Mouse (Mus musculus) erythroblast, embryonic 14.5 days (primary cell): ENCODE measurements around the gene Crk. TPM values are rescaled to one million over a fixed set of nuclear protein-coding genes. Genes with fewer than 3 reads are reported as not detected.

Experiments used
- H3K27me3 ChIP-seq: 2 replicates; pipeline ENCODE4 v1.6.1; 2012; ENCODE audit warnings: inconsistent platforms; ENCODE audit not compliant: control insufficient read depth
- H3K36me3 ChIP-seq: 2 replicates; pipeline ENCODE4 v1.6.1; 2012; ENCODE audit warnings: mild to moderate bottlenecking, inconsistent platforms; ENCODE audit not compliant: control insufficient read depth
- H3K4me1 ChIP-seq: 2 replicates; pipeline ENCODE4 v1.6.1; 2012; ENCODE audit warnings: inconsistent platforms; ENCODE audit not compliant: control insufficient read depth
- H3K4me3 ChIP-seq: replicated peaks from 2 replicates; pipeline ENCODE3; 2012; ENCODE audit warnings: moderate library complexity, mild to moderate bottlenecking, inconsistent platforms
- H3K9me3 ChIP-seq: 2 replicates; pipeline ENCODE4 v1.6.1; 2012; ENCODE audit warnings: low read length, inconsistent platforms, mixed read lengths; ENCODE audit not compliant: control insufficient read depth
- GATA1 ChIP-seq: IDR thresholded peaks from 2 replicates; pipeline ENCODE4 v1.6.1; 2012; ENCODE audit warnings: low read length, inconsistent platforms, mixed read lengths
- TAL1 ChIP-seq: IDR thresholded peaks from 3 replicates; pipeline ENCODE4 v1.6.1; 2012; ENCODE audit warnings: low read length, inconsistent platforms, mixed read lengths
- polyA plus RNA-seq: library from polyadenylated mRNA; stranded (reverse); fragments of >175 nt; gene quantifications from 2 replicates; pipeline ENCODE4 v1.2.3, GENCODE M21; 2012

The Crk gene
- polyA plus RNA-seq, 1 experiment: 6.6 TPM

- H3K4me1 ChIP-seq: peaks cover 73% of the 10 kb centered on the region
- H3K36me3 ChIP-seq: peaks cover 26% of the 10 kb centered on the region
- H3K4me3 ChIP-seq: peak overlapping the region; percentile 80
- H3K27me3 ChIP-seq: no peaks in the 10 kb centered on the region
- H3K9me3 ChIP-seq: no peaks in the 10 kb centered on the region
- TF ChIP-seq TAL1 (no peak), GATA1 (no peak)
Measured at GRCm38 (mm10) chr11:75654471-75655390, 24.3 kb upstream of the Crk start.

- Histone ChIP-seq H3K36me3 (peaks cover 38% of the 10 kb centered on the region), H3K4me3 (peak overlapping the region; percentile 80), H3K4me1 (peaks cover 65% of the 10 kb centered on the region), H3K9me3 (no peaks in the 10 kb centered on the region), H3K27me3 (no peaks in the 10 kb centered on the region)
- no peak for TF ChIP-seq GATA1
- TF ChIP-seq TAL1: no peak
Measured at GRCm38 (mm10) chr11:75655621-75656545, 23.2 kb upstream of the Crk start.

- Histone ChIP-seq H3K4me1 (peaks cover 55% of the 10 kb centered on the region), H3K27me3 (no peaks in the 10 kb centered on the region), H3K36me3 (peaks cover 48% of the 10 kb centered on the region), H3K9me3 (no peaks in the 10 kb centered on the region), H3K4me3 (peak overlapping the region; percentile 80)
- no peak for TF ChIP-seq TAL1
- TF ChIP-seq GATA1: no peak
Measured at GRCm38 (mm10) chr11:75656621-75657590, 22.2 kb upstream of the Crk start.

GRCm38 (mm10) chr11:75657841-75658240 lies 21.2 kb upstream of the Crk start:
- no peak for TF ChIP-seq GATA1
- no peak for TF ChIP-seq TAL1
- Histone ChIP-seq H3K36me3 (peaks cover 57% of the 10 kb centered on the region), H3K4me1 (peaks cover 46% of the 10 kb centered on the region), H3K4me3 (no peak overlapping the region), H3K9me3 (no peaks in the 10 kb centered on the region), H3K27me3 (no peaks in the 10 kb centered on the region)

GRCm38 (mm10) chr11:75658311-75658710 lies 20.7 kb upstream of the Crk start:
- Histone ChIP-seq H3K27me3 (no peaks in the 10 kb centered on the region), H3K9me3 (no peaks in the 10 kb centered on the region), H3K36me3 (peaks cover 60% of the 10 kb centered on the region), H3K4me1 (peaks cover 41% of the 10 kb centered on the region), H3K4me3 (no peak overlapping the region)
- TF ChIP-seq GATA1 (no peak), TAL1 (no peak)

GRCm38 (mm10) chr11:75658996-75659750 lies 19.9 kb upstream of the Crk start:
- H3K27me3 ChIP-seq: no peaks in the 10 kb centered on the region
- peaks cover 60% of the 10 kb centered on the region for H3K36me3 ChIP-seq
- TF ChIP-seq GATA1: no peak
- no peak for TF ChIP-seq TAL1
- peaks cover 33% of the 10 kb centered on the region for H3K4me1 ChIP-seq
- no peaks in the 10 kb centered on the region for H3K9me3 ChIP-seq
- H3K4me3 ChIP-seq: no peak overlapping the region

- Histone ChIP-seq H3K9me3 (no peaks in the 10 kb centered on the region), H3K4me3 (no peak overlapping the region), H3K36me3 (peaks cover 65% of the 10 kb centered on the region), H3K27me3 (no peaks in the 10 kb centered on the region), H3K4me1 (peaks cover 23% of the 10 kb centered on the region)
- TF ChIP-seq TAL1: no peak
- no peak for TF ChIP-seq GATA1
Measured at GRCm38 (mm10) chr11:75660081-75660590, 18.9 kb upstream of the Crk start.
